Comparison of ENCODE assay signal across 16 mouse cellular contexts in genomic region chr7:34036076-34036815, GRCm38 (mm10). TPM values are rescaled to one million over a fixed set of nuclear protein-coding genes. Genes with fewer than 3 reads are reported as not detected.
"Had no signal": no experiment of that assay in that cellular context is flagged by ENCODE, and none has a peak within 500 bp of the region (broad histone marks: within the 10 kb centered on the region; RNA-seq: fewer than 3 reads in every experiment).

No protein-coding gene starts in this region.

RNA-seq across cellular contexts. Expression of gene Scgb1b27, which starts 15.0 kb away (rescaled TPM):
- total RNA-seq: megakaryocyte, adult 5-6 weeks; megakaryocyte-erythroid progenitor cell, adult 5-6 weeks had no signal
- polyA plus RNA-seq: lung, embryonic 14.5 days; lung, embryonic 16.5 days; midbrain, embryonic 10.5 days; midbrain, embryonic 12.5 days; midbrain, embryonic 14.5 days; midbrain, embryonic 16.5 days; myocyte; neural tube, embryonic 11.5 days; neural tube, embryonic 13.5 days; neural tube, embryonic 15.5 days; small intestine, adult 2 months; stomach, embryonic 14.5 days; stomach, embryonic 16.5 days; thymus, postnatal 0 days had no signal

RNA-seq across cellular contexts. Expression of gene Scgb2b27, which starts 22.5 kb away (rescaled TPM):
- total RNA-seq: megakaryocyte, adult 5-6 weeks; megakaryocyte-erythroid progenitor cell, adult 5-6 weeks had no signal
- polyA plus RNA-seq: lung, embryonic 14.5 days; lung, embryonic 16.5 days; midbrain, embryonic 10.5 days; midbrain, embryonic 12.5 days; midbrain, embryonic 14.5 days; midbrain, embryonic 16.5 days; myocyte; neural tube, embryonic 11.5 days; neural tube, embryonic 13.5 days; neural tube, embryonic 15.5 days; small intestine, adult 2 months; stomach, embryonic 14.5 days; stomach, embryonic 16.5 days; thymus, postnatal 0 days had no signal

RNA-seq across cellular contexts. Expression of gene Scgb1b30, which starts 59.0 kb away (rescaled TPM):
- total RNA-seq: megakaryocyte, adult 5-6 weeks; megakaryocyte-erythroid progenitor cell, adult 5-6 weeks had no signal
- polyA plus RNA-seq: lung, embryonic 14.5 days; lung, embryonic 16.5 days; midbrain, embryonic 10.5 days; midbrain, embryonic 12.5 days; midbrain, embryonic 14.5 days; midbrain, embryonic 16.5 days; myocyte; neural tube, embryonic 11.5 days; neural tube, embryonic 13.5 days; neural tube, embryonic 15.5 days; small intestine, adult 2 months; stomach, embryonic 14.5 days; stomach, embryonic 16.5 days; thymus, postnatal 0 days had no signal
